Mouse (Mus musculus) forebrain, postnatal 0 days (tissue): ENCODE measurements around the gene Adcy9. TPM values are rescaled to one million over a fixed set of nuclear protein-coding genes. Genes with fewer than 3 reads are reported as not detected.
"Not testable (repeated sequence)": the region's sequence is repeated elsewhere in the genome, so short reads cannot be mapped to it uniquely, and the experiment has no call there.

Source experiments
- ATAC-seq: fragments of 200-750 bp; cut with Nextera tagmentation; 2 replicates; pipeline ENCODE4 v1.8.0; 2017; ENCODE audit warnings: mild to moderate bottlenecking, moderate library complexity
- DNase-seq: peaks from one replicate; pipeline ENCODE4 v3.0.0-alpha.2; 2015
- H3K27ac ChIP-seq: fragments of 300-500 bp; sonication (generic); 2 replicates; pipeline ENCODE4 v1.5.1; 2014; ENCODE audit warnings: low read depth, mild to moderate bottlenecking, antibody characterized with exemption, low read length, moderate library complexity, mixed read lengths
- H3K27me3 ChIP-seq: fragments of 300-500 bp; sonication (generic); 2 replicates; pipeline ENCODE4 v1.6.1; 2014; ENCODE audit warnings: mild to moderate bottlenecking, low read length, mixed read lengths; ENCODE audit not compliant: insufficient read depth
- H3K36me3 ChIP-seq: fragments of 300-500 bp; sonication (generic); 2 replicates; pipeline ENCODE4 v1.6.1; 2014; ENCODE audit warnings: mild to moderate bottlenecking, moderate library complexity; ENCODE audit not compliant: insufficient read depth
- H3K4me1 ChIP-seq: fragments of 300-500 bp; sonication (generic); 2 replicates; pipeline ENCODE4 v1.6.1; 2014; ENCODE audit warnings: antibody characterized with exemption; ENCODE audit not compliant: insufficient read depth
- H3K4me2 ChIP-seq: fragments of 300-500 bp; sonication (generic); 2 replicates; pipeline ENCODE4 v1.6.1; 2014; ENCODE audit warnings: low read depth, mild to moderate bottlenecking, moderate library complexity
- H3K4me3 ChIP-seq: fragments of 300-500 bp; sonication (generic); 2 replicates; pipeline ENCODE4 v1.5.1; 2014; ENCODE audit warnings: low read depth, low read length, mixed read lengths
- H3K9ac ChIP-seq: fragments of 300-500 bp; sonication (generic); 2 replicates; pipeline ENCODE4 v1.6.1; 2014; ENCODE audit warnings: mild to moderate bottlenecking
- H3K9me3 ChIP-seq: fragments of 300-500 bp; sonication (generic); 2 replicates; pipeline ENCODE4 v1.6.1; 2016; ENCODE audit warnings: low read length
- CTCF ChIP-seq: sonication (generic); IDR thresholded peaks from 2 replicates; pipeline ENCODE4 v1.5.1; 2016; ENCODE audit warnings: antibody characterized with exemption, control low read depth, low read depth
- WGBS: fragments of 180-500 bp; shearing (Covaris S2); extraction: QIAGEN DNeasy Blood & Tissue Kit; methylation state at CpG from one replicate; pipeline ENCODE4 v1.1.7; 2014; 5-methylcytosine and 5-hydroxymethylcytosine counted together
- polyA plus RNA-seq: library from polyadenylated mRNA; unstranded; fragments of >200 nt; fragmentation: Nextera tagmentation; extraction: Ambion mirVana; gene quantifications from 2 replicates; pipeline ENCODE4 v1.2.1, GENCODE M21; 2015
- total RNA-seq: library from RNA; depleted of rRNA; stranded (reverse); fragments of >200 nt; gene quantifications from 2 replicates; pipeline ENCODE4 v1.2.3, GENCODE M21; 2014; rRNA removed

Adcy9 gene
- total and polyA plus RNA-seq, 2 experiments from 2014 or later, result 3.8 to 19.9 TPM

- WGBS, result 85% methylated on average over 3 of the region's 3 CpGs
- no peak overlapping the region for H3K4me3 ChIP-seq
- TF ChIP-seq CTCF, result no peak
Measured at GRCm38 (mm10) chr16:4263486-4263885, 156.8 kb downstream of the Adcy9 start.

GRCm38 (mm10) chr16:4257546-4257945 is 162.8 kb downstream of the Adcy9 start:
- no peak overlapping the region for H3K27ac ChIP-seq
- H3K27me3 ChIP-seq, result no peaks in the 10 kb centered on the region
- no peak overlapping the region for H3K4me2 ChIP-seq
- DNase-seq (no peak), ATAC-seq (no peak)
- TF ChIP-seq CTCF, result no peak
- 88% methylated on average over 2 of the region's 2 CpGs for WGBS
- no peaks in the 10 kb centered on the region for H3K36me3 ChIP-seq
- H3K9me3 ChIP-seq, result no peaks in the 10 kb centered on the region
- no peak overlapping the region for H3K9ac ChIP-seq
- H3K4me1 ChIP-seq, result no peaks in the 10 kb centered on the region
- no peak overlapping the region for H3K4me3 ChIP-seq

More at GRCm38 (mm10) chr16:4263486-4263885, 156.8 kb downstream of the Adcy9 start:
- Histone ChIP-seq H3K4me1 (no peaks in the 10 kb centered on the region), H3K4me2 (no peak overlapping the region), H3K9me3 (no peaks in the 10 kb centered on the region), H3K9ac (no peak overlapping the region), H3K27me3 (no peaks in the 10 kb centered on the region), H3K36me3 (no peaks in the 10 kb centered on the region), H3K27ac (no peak overlapping the region)
- DNase-seq (no peak), ATAC-seq (no peak)

GRCm38 (mm10) chr16:4248791-4249190 is 171.5 kb downstream of the Adcy9 start:
- no peaks in the 10 kb centered on the region for H3K27me3 ChIP-seq
- H3K4me2 ChIP-seq, result no peak overlapping the region
- H3K4me1 ChIP-seq, result no peaks in the 10 kb centered on the region
- no peak overlapping the region for H3K9ac ChIP-seq
- TF ChIP-seq CTCF, result no peak
- H3K27ac ChIP-seq, result no peak overlapping the region
- H3K4me3 ChIP-seq, result no peak overlapping the region
- no peaks in the 10 kb centered on the region for H3K36me3 ChIP-seq
- no peak for DNase-seq
- 91% methylated on average over 3 of the region's 3 CpGs for WGBS
- no peak for ATAC-seq
- 0 out of 2 replicates have a peak, but pooled peaks cover 4% of the 10 kb centered on the region for H3K9me3 ChIP-seq

GRCm38 (mm10) chr16:4245241-4245640 is 175.1 kb downstream of the Adcy9 start:
- not testable (repeated sequence) for H3K27me3 ChIP-seq, H3K36me3 ChIP-seq, H3K4me3 ChIP-seq, H3K4me1 ChIP-seq, ATAC-seq, H3K4me2 ChIP-seq, DNase-seq, H3K9me3 ChIP-seq, H3K27ac ChIP-seq, H3K9ac ChIP-seq
- 96% methylated on average over 1 of the region's 1 CpGs for whole genome bisulfite sequencing

Other genes starting within 250 kb of the Adcy9 start
- 42.5 and 59.6 TPM in 2 replicates for gene Crebbp, start 206.5 kb downstream of the Adcy9 start, total RNA-seq
- gene Crebbp, start 206.5 kb downstream of the Adcy9 start, polyA plus RNA-seq, result 18.5 and 31.4 TPM in 2 replicates
- gene Srl, start 121.3 kb upstream of the Adcy9 start, total RNA-seq, result 55.0 and 55.9 TPM in 2 replicates
- gene Srl, start 121.3 kb upstream of the Adcy9 start, polyA plus RNA-seq, result 18.8 and 23.4 TPM in 2 replicates
- 9.1 and 10.2 TPM in 2 replicates for gene Tfap4, start 139.4 kb upstream of the Adcy9 start, total RNA-seq
- gene Tfap4, start 139.4 kb upstream of the Adcy9 start, polyA plus RNA-seq, result 6.4 and 8.0 TPM in 2 replicates
- gene Glis2, start 174.2 kb upstream of the Adcy9 start, total RNA-seq, result 13.3 and 15.2 TPM in 2 replicates
- 7.1 and 11.6 TPM in 2 replicates for gene Glis2, start 174.2 kb upstream of the Adcy9 start, polyA plus RNA-seq
- gene Pam16, start 204.5 kb upstream of the Adcy9 start, total RNA-seq, result 52.2 and 54.5 TPM in 2 replicates
- 138 and 161 TPM in 2 replicates for gene Pam16, start 204.5 kb upstream of the Adcy9 start, polyA plus RNA-seq
- gene Vasn, start 219.4 kb upstream of the Adcy9 start, total RNA-seq, result 5.5 and 6.5 TPM in 2 replicates
- gene Vasn, start 219.4 kb upstream of the Adcy9 start, polyA plus RNA-seq, result 3.0 and 3.6 TPM in 2 replicates
- 47.2 and 51.5 TPM in 2 replicates for gene Dnaja3, start 219.5 kb upstream of the Adcy9 start, total RNA-seq
- 37.5 and 48.6 TPM in 2 replicates for gene Dnaja3, start 219.5 kb upstream of the Adcy9 start, polyA plus RNA-seq